Mouse (Mus musculus) testis, adult 2 months (tissue): Measurements from ENCODE around the gene H2-DMa.

ENCODE experiments used
- CTCF ChIP-seq: fragments of 200-500 bp; IDR thresholded peaks from 2 replicates; pipeline ENCODE4 v1.5.1; 2012; ENCODE audit warnings: low read depth, mild to moderate bottlenecking, inconsistent platforms, low read length, moderate library complexity; ENCODE audit not compliant: control insufficient read depth, insufficient read depth, insufficient replicate concordance
- POLR2A ChIP-seq: fragments of 200-500 bp; IDR thresholded peaks from 2 replicates; pipeline ENCODE4 v1.6.1; 2012; ENCODE audit warnings: low read depth, mild to moderate bottlenecking, inconsistent platforms, low read length, moderate library complexity; ENCODE audit not compliant: control insufficient read depth

- TF ChIP-seq CTCF (no peak), POLR2A (no peak)
Observed at GRCm38 (mm10) chr17:34165033-34165730, 45.8 kb downstream of the H2-DMa start.
